Mouse (Mus musculus): ENCODE measurements around the gene Crabp2.

GRCm38 (mm10) chr3:87980728-87981127, 32.3 kb downstream of the Crabp2 start:
- TF ChIP-seq CTCF (IDR thresholded peaks at IDR 0.05; ENCODE audit: low read depth, low read length) (no peak), POLR2A (IDR thresholded peaks at IDR 0.05; ENCODE audit: borderline replicate concordance, low read depth, low read length) (no peak)

Data from bone marrow macrophage, adult 2 months (primary cell).